Mouse (Mus musculus) hindbrain, embryonic 13.5 days (tissue): ENCODE measurements around the gene Urad. TPM values are rescaled to one million over a fixed set of nuclear protein-coding genes. Genes with fewer than 3 reads are reported as not detected.

Experiments
- ATAC-seq: fragments of 200-750 bp; cut with Nextera tagmentation; 2 replicates; pipeline ENCODE4 v1.8.0; 2017; ENCODE audit warnings: moderate TSS enrichment; ENCODE audit not compliant: low FRiP score
- H3K27ac ChIP-seq: fragments of 300-500 bp; sonication (generic); 2 replicates; pipeline ENCODE4 v1.5.1; 2015; ENCODE audit warnings: inconsistent platforms, mild to moderate bottlenecking, moderate library complexity
- H3K27me3 ChIP-seq: fragments of 300-500 bp; sonication (generic); 2 replicates; pipeline ENCODE4 v1.6.1; 2015; ENCODE audit warnings: mild to moderate bottlenecking, inconsistent platforms
- H3K36me3 ChIP-seq: fragments of 300-500 bp; sonication (generic); 2 replicates; pipeline ENCODE4 v1.6.1; 2015; ENCODE audit warnings: mild to moderate bottlenecking, inconsistent platforms
- H3K4me1 ChIP-seq: fragments of 300-500 bp; sonication (generic); replicated peaks from 2 replicates; pipeline ENCODE4 v1.6.1; 2015; ENCODE audit warnings: inconsistent platforms
- H3K4me2 ChIP-seq: fragments of 300-500 bp; sonication (generic); 2 replicates; pipeline ENCODE4 v1.6.1; 2015; ENCODE audit warnings: inconsistent platforms, mild to moderate bottlenecking, moderate library complexity
- H3K4me3 ChIP-seq: fragments of 300-500 bp; sonication (generic); 2 replicates; pipeline ENCODE4 v1.5.1; 2015; ENCODE audit warnings: mild to moderate bottlenecking, inconsistent platforms
- H3K9ac ChIP-seq: fragments of 300-500 bp; sonication (generic); 2 replicates; pipeline ENCODE4 v1.6.1; 2015; ENCODE audit warnings: mild to moderate bottlenecking, inconsistent platforms
- H3K9me3 ChIP-seq: fragments of 300-500 bp; sonication (generic); 2 replicates; pipeline ENCODE4 v1.6.1; 2016; ENCODE audit warnings: inconsistent platforms
- WGBS: fragments of 180-500 bp; shearing (Covaris S2); methylation state at CpG from one replicate; pipeline ENCODE4 v1.1.7; 2015; 5-methylcytosine and 5-hydroxymethylcytosine counted together
- microRNA-seq: library from miRNA; unstranded; fragments of <30 nt; microRNA quantifications from one replicate; pipeline ENCODE4, GENCODE M21; 2016
- polyA plus RNA-seq: library from polyadenylated mRNA; unstranded; fragments of >200 nt; fragmentation: Nextera tagmentation; extraction: Ambion mirVana; gene quantifications from 2 replicates; pipeline ENCODE4 v1.2.1, GENCODE M21; 2015

The Urad gene
- polyA plus RNA-seq, 1 experiment from 2014 or later = not detected

GRCm38 (mm10) chr5:147269371-147269770 is 52.9 kb downstream of the Urad start:
- Histone ChIP-seq H3K4me3 (no peak overlapping the region), H3K27me3 (peaks cover 96% of the 10 kb centered on the region), H3K9ac (no peak overlapping the region), H3K4me1 (0 out of 2 replicates have a peak, but pooled peaks cover 5% of the 10 kb centered on the region), H3K4me2 (no peak overlapping the region), H3K9me3 (no peaks in the 10 kb centered on the region), H3K27ac (no peak overlapping the region), H3K36me3 (no peaks in the 10 kb centered on the region)
- 5% methylated on average over 6 of the region's 6 CpGs for WGBS
- ATAC-seq = no peak

- Histone ChIP-seq H3K4me1 (0 out of 2 replicates have a peak, but pooled peaks cover 5% of the 10 kb centered on the region), H3K4me2 (no peak overlapping the region), H3K27ac (no peak overlapping the region), H3K9me3 (no peaks in the 10 kb centered on the region), H3K27me3 (peaks cover 98% of the 10 kb centered on the region), H3K36me3 (no peaks in the 10 kb centered on the region), H3K4me3 (no peak overlapping the region), H3K9ac (no peak overlapping the region)
- no peak for ATAC-seq
- 2% methylated on average over 8 of the region's 8 CpGs for WGBS
Measured at GRCm38 (mm10) chr5:147268728-147269127, 53.5 kb downstream of the Urad start.

GRCm38 (mm10) chr5:147267434-147267833 is 54.8 kb downstream of the Urad start:
- 0 out of 2 replicates have a peak, but pooled peaks cover 5% of the 10 kb centered on the region for H3K4me1 ChIP-seq
- H3K27me3 ChIP-seq = peaks cover 95% of the 10 kb centered on the region
- H3K4me3 ChIP-seq = no peak overlapping the region
- H3K9ac ChIP-seq = no peak overlapping the region
- no peak for ATAC-seq
- no peak overlapping the region for H3K4me2 ChIP-seq
- no peaks in the 10 kb centered on the region for H3K36me3 ChIP-seq
- H3K9me3 ChIP-seq = no peaks in the 10 kb centered on the region
- no peak overlapping the region for H3K27ac ChIP-seq
- WGBS = 15% methylated on average over 6 of the region's 6 CpGs

Small RNA genes lying within 50 kb of the gene (microRNA-seq; reads per million reads assigned to microRNA genes)
- not detected for gene Mir7k

Other genes starting within 250 kb of the Urad start
- 4.3 and 4.7 TPM in 2 replicates for gene Lnx2, start 245.9 kb downstream of the Urad start, polyA plus RNA-seq
- gene Polr1d, start 245.4 kb downstream of the Urad start, polyA plus RNA-seq = 103 and 107 TPM in 2 replicates
- gene Gsx1, start 133.7 kb downstream of the Urad start, polyA plus RNA-seq = 5.8 and 7.2 TPM in 2 replicates
- gene Pdx1, start 52.5 kb downstream of the Urad start, polyA plus RNA-seq = not detected in 2 replicates
- gene Cdx2, start 15.2 kb downstream of the Urad start, polyA plus RNA-seq = 0.08 TPM in 1 of 2 replicates, not detected in the other
- 0.36 and 0.40 TPM in 2 replicates for gene Flt3, start 78.0 kb upstream of the Urad start, polyA plus RNA-seq
- 61.1 and 63.5 TPM in 2 replicates for gene Pan3, start 107.7 kb upstream of the Urad start, polyA plus RNA-seq